Mouse (Mus musculus) left cerebral cortex, adult 18-20 months (tissue): ENCODE measurements around the gene Gm14403. TPM values are rescaled to one million over a fixed set of nuclear protein-coding genes. Genes with fewer than 3 reads are reported as not detected.
"Not testable (repeated sequence)": the region's sequence is repeated elsewhere in the genome, so short reads cannot be mapped to it uniquely, and the experiment has no call there.

Source experiments
- DNase-seq, 2 experiments: peaks; one replicate each; pipeline ENCODE4 v3.0.0; 2021 to 2022; ENCODE audit warnings: low spot score in 2 of 2, mixed read lengths in 1 of 2
- long read RNA-seq, 2 experiments: library from polyadenylated mRNA; stranded (forward); transcript quantifications; one replicate each; pipeline ENCODE4 v2.0.0; 2021
- total RNA-seq, 2 experiments: library from RNA; stranded (reverse); gene quantifications; 2 replicates each; pipeline ENCODE4 v1.2.3; 2021

Gm14403 gene
- 10 to 100 TPM; 39.9 to 47.5 TPM for total RNA-seq
- long read RNA-seq, experiment 1, partial matches to known transcripts, result 0 of 20 reads
- long read RNA-seq, experiment 1, other reads (novel, unspliced or antisense), result 19 of 20 reads
- long read RNA-seq, experiment 2, partial matches to known transcripts, result 4 of 17 reads
- long read RNA-seq, experiment 2, other reads (novel, unspliced or antisense), result 13 of 17 reads

- peak in 1 of 2 experiments; percentile 43 for DNase-seq
Observed at GRCm38 (mm10) chr2:177498067-177498466, at the start of gene Gm14403. TSS of gene Gm14403 (plus strand) at chr2:177498215.

- peak in 1 of 2 experiments; percentile 20 for DNase-seq
Observed at GRCm38 (mm10) chr2:177464676-177465075, 33.3 kb upstream of the Gm14403 start, which contains the start of gene Zfp970. TSS of gene Zfp970 (plus strand) at chr2:177464733.

- DNase-seq, result not testable (repeated sequence)
Observed at GRCm38 (mm10) chr2:177468222-177468621, 29.8 kb upstream of the Gm14403 start.

GRCm38 (mm10) chr2:177472261-177472660 is 25.8 kb upstream of the Gm14403 start:
- DNase-seq, result not testable (repeated sequence)

GRCm38 (mm10) chr2:177481971-177482370 is 16.0 kb upstream of the Gm14403 start:
- DNase-seq, result not testable (repeated sequence)

GRCm38 (mm10) chr2:177483238-177483948 is 14.6 kb upstream of the Gm14403 start:
- DNase-seq, result not testable (repeated sequence)

GRCm38 (mm10) chr2:177499182-177499581 is 1.2 kb downstream of the Gm14403 start:
- DNase-seq, result not testable (repeated sequence)

- DNase-seq, result not testable (repeated sequence)
Observed at GRCm38 (mm10) chr2:177505211-177505719, 7.2 kb downstream of the Gm14403 start.

GRCm38 (mm10) chr2:177511381-177511780 is 13.4 kb downstream of the Gm14403 start:
- DNase-seq, result not testable (repeated sequence)

- not testable (repeated sequence) for DNase-seq
Observed at GRCm38 (mm10) chr2:177511972-177512371, 14.0 kb downstream of the Gm14403 start.

GRCm38 (mm10) chr2:177513991-177514479 is 16.0 kb downstream of the Gm14403 start:
- DNase-seq, result not testable (repeated sequence)

- DNase-seq, result not testable (repeated sequence)
Observed at GRCm38 (mm10) chr2:177517746-177518145, 19.7 kb downstream of the Gm14403 start.

GRCm38 (mm10) chr2:177518354-177518753 is 20.3 kb downstream of the Gm14403 start:
- not testable (repeated sequence) for DNase-seq

- DNase-seq, result not testable (repeated sequence)
Observed at GRCm38 (mm10) chr2:177518960-177519359, 20.9 kb downstream of the Gm14403 start.

GRCm38 (mm10) chr2:177520035-177520434 is 22.0 kb downstream of the Gm14403 start:
- no peak for DNase-seq

- no peak for DNase-seq
Observed at GRCm38 (mm10) chr2:177523061-177523460, 25.0 kb downstream of the Gm14403 start.

- not testable (repeated sequence) for DNase-seq
Observed at GRCm38 (mm10) chr2:177523674-177524073, 25.7 kb downstream of the Gm14403 start.

GRCm38 (mm10) chr2:177524171-177524570 is 26.2 kb downstream of the Gm14403 start:
- not testable (repeated sequence) for DNase-seq

- no peak for DNase-seq
Observed at GRCm38 (mm10) chr2:177535876-177536275, 37.9 kb downstream of the Gm14403 start.

- DNase-seq, result not testable (repeated sequence)
Observed at GRCm38 (mm10) chr2:177537141-177537540, 39.1 kb downstream of the Gm14403 start.

- DNase-seq, result not testable (repeated sequence)
Observed at GRCm38 (mm10) chr2:177537717-177538116, 39.7 kb downstream of the Gm14403 start.

GRCm38 (mm10) chr2:177555261-177555660 is 57.2 kb downstream of the Gm14403 start:
- DNase-seq, result not testable (repeated sequence)
